Mouse (Mus musculus) CH12.LX (cell line): Measurements from ENCODE around the gene Drd2. TPM values are rescaled to one million over a fixed set of nuclear protein-coding genes. Genes with fewer than 3 reads are reported as not detected.

ENCODE experiments used
- DNase-seq: peaks from one replicate; pipeline ENCODE4 v3.0.0-alpha.2; 2013; ENCODE audit errors: extremely low read depth
- H3K27ac ChIP-seq: 2 replicates; pipeline ENCODE4 v1.5.1; 2012; ENCODE audit warnings: low read depth, mild to moderate bottlenecking, control low read depth, moderate library complexity; ENCODE audit not compliant: insufficient read depth
- H3K27me3 ChIP-seq: replicated peaks from 2 replicates; pipeline ENCODE3; 2012; ENCODE audit warnings: inconsistent platforms
- H3K36me3 ChIP-seq, 2 experiments: replicated peaks in 1 of 2; 2 replicates each; pipeline versions ENCODE3 to v1.6.1; 2012; ENCODE audit warnings: inconsistent platforms in 1 of 2, low read length in 1 of 2, mild to moderate bottlenecking in 1 of 2, mixed read lengths in 1 of 2, moderate library complexity in 1 of 2; ENCODE audit not compliant: control insufficient read depth in 1 of 2, insufficient read depth in 1 of 2
- H3K4me1 ChIP-seq, 2 experiments: 2 replicates each; pipeline ENCODE4 v1.6.1; 2012; ENCODE audit warnings: inconsistent platforms in 1 of 2, moderate library complexity in 1 of 2; ENCODE audit not compliant: insufficient read depth in 2 of 2, control insufficient read depth in 1 of 2
- H3K4me2 ChIP-seq: 2 replicates; pipeline ENCODE4 v1.6.1; 2012; ENCODE audit warnings: low read depth, mild to moderate bottlenecking, control low read depth; ENCODE audit not compliant: poor library complexity, insufficient read depth, severe bottlenecking
- H3K4me3 ChIP-seq, 3 experiments: fragments of 150-350 bp in 1 of 3; sonication (generic) in 1 of 3; replicated peaks in 1 of 3; 2 replicates each; pipeline versions ENCODE3 to v1.5.1; 2011 to 2012; ENCODE audit warnings: low read depth in 2 of 3, low read length in 2 of 3, mild to moderate bottlenecking in 2 of 3, moderate library complexity in 2 of 3, control low read depth in 1 of 3, improper control_type of control experiment in 1 of 3, inconsistent platforms in 1 of 3, mixed read lengths in 1 of 3; ENCODE audit not compliant: poor library complexity in 1 of 3
- H3K79me2 ChIP-seq: replicated peaks from 2 replicates; pipeline ENCODE4 v1.6.1; 2012; ENCODE audit warnings: mild to moderate bottlenecking, moderate library complexity; ENCODE audit not compliant: control insufficient read depth, poor library complexity, insufficient read depth, severe bottlenecking; ENCODE audit errors: extremely low read depth
- H3K9ac ChIP-seq: 2 replicates; pipeline ENCODE4 v1.6.1; 2012; ENCODE audit warnings: low read depth, mild to moderate bottlenecking, control low read depth, moderate library complexity; ENCODE audit not compliant: insufficient read depth
- H3K9me3 ChIP-seq: replicated peaks from 2 replicates; pipeline ENCODE3; 2012; ENCODE audit warnings: low read length, inconsistent platforms, mixed read lengths
- BHLHE40 ChIP-seq: IDR thresholded peaks from 2 replicates; pipeline ENCODE4 v1.6.1; 2011; ENCODE audit warnings: mild to moderate bottlenecking, low read depth, low read length, improper control_type of control experiment
- CHD1 ChIP-seq: IDR thresholded peaks from 2 replicates; pipeline ENCODE4 v1.6.1; 2012; ENCODE audit warnings: low read depth, low read length, improper control_type of control experiment, inconsistent platforms
- CHD2 ChIP-seq: IDR thresholded peaks from 2 replicates; pipeline ENCODE4 v1.6.1; 2011; ENCODE audit warnings: low read length, improper control_type of control experiment
- ELF1 ChIP-seq: IDR thresholded peaks from 2 replicates; pipeline ENCODE4 v1.6.1; 2014; ENCODE audit warnings: low read depth, mild to moderate bottlenecking, inconsistent platforms, low read length, improper control_type of control experiment
- EP300 ChIP-seq: IDR thresholded peaks from 2 replicates; pipeline ENCODE4 v1.6.1; 2011; ENCODE audit warnings: low read length, improper control_type of control experiment
- ETS1 ChIP-seq: conservative IDR thresholded peaks from 2 replicates; pipeline ENCODE4 v1.6.1; 2012; ENCODE audit warnings: low read depth, mild to moderate bottlenecking, inconsistent platforms, low read length, improper control_type of control experiment, moderate library complexity
- GABPA ChIP-seq: IDR thresholded peaks from 2 replicates; pipeline ENCODE4 v1.6.1; 2012; ENCODE audit warnings: low read depth, low read length, improper control_type of control experiment, inconsistent platforms; ENCODE audit not compliant: insufficient replicate concordance
- IRF4 ChIP-seq: IDR thresholded peaks from 2 replicates; pipeline ENCODE4 v1.6.1; 2014; ENCODE audit warnings: low read depth, mild to moderate bottlenecking, inconsistent platforms, low read length, improper control_type of control experiment
- JUN ChIP-seq: IDR thresholded peaks from 2 replicates; pipeline ENCODE4 v1.6.1; 2011; ENCODE audit warnings: low read depth, mild to moderate bottlenecking, low read length, improper control_type of control experiment, moderate library complexity; ENCODE audit not compliant: insufficient read depth
- JUND ChIP-seq: conservative IDR thresholded peaks from 2 replicates; pipeline ENCODE4 v1.6.1; 2011; ENCODE audit warnings: low read depth, low read length, improper control_type of control experiment
- KAT2A ChIP-seq: IDR thresholded peaks from 2 replicates; pipeline ENCODE4 v1.6.1; 2012; ENCODE audit warnings: low read length, improper control_type of control experiment, inconsistent platforms; ENCODE audit not compliant: insufficient replicate concordance
- MAFK ChIP-seq: IDR thresholded peaks from 2 replicates; pipeline ENCODE4 v1.6.1; 2011; ENCODE audit warnings: low read length, improper control_type of control experiment; ENCODE audit not compliant: insufficient replicate concordance
- MAZ ChIP-seq: IDR thresholded peaks from 2 replicates; pipeline ENCODE4 v1.6.1; 2012; ENCODE audit warnings: low read depth, mild to moderate bottlenecking, inconsistent platforms, low read length, improper control_type of control experiment, moderate library complexity
- MEF2A ChIP-seq: IDR thresholded peaks from 2 replicates; pipeline ENCODE4 v1.6.1; 2014; ENCODE audit warnings: low read depth, mild to moderate bottlenecking, inconsistent platforms, low read length, improper control_type of control experiment, borderline replicate concordance
- MXI1 ChIP-seq: IDR thresholded peaks from 2 replicates; pipeline ENCODE4 v1.6.1; 2011; ENCODE audit warnings: mild to moderate bottlenecking, low read depth, low read length, improper control_type of control experiment
- MYC ChIP-seq: IDR thresholded peaks from 2 replicates; pipeline ENCODE4 v1.6.1; 2011; ENCODE audit warnings: low read depth, mild to moderate bottlenecking, improper control_type of control experiment, low read length
- NRF1 ChIP-seq: IDR thresholded peaks from 2 replicates; pipeline ENCODE4 v1.6.1; 2014; ENCODE audit warnings: low read depth, mild to moderate bottlenecking, inconsistent platforms, low read length, improper control_type of control experiment, moderate library complexity
- POLR2A ChIP-seq: IDR thresholded peaks from 2 replicates; pipeline ENCODE4 v1.6.1; 2011; ENCODE audit warnings: low read depth, mild to moderate bottlenecking, improper control_type of control experiment, low read length
- POLR2AphosphoS2 ChIP-seq: IDR thresholded peaks from 2 replicates; pipeline ENCODE4 v1.6.1; 2011; ENCODE audit warnings: low read depth, low read length, improper control_type of control experiment
- RAD21 ChIP-seq: IDR thresholded peaks from 2 replicates; pipeline ENCODE4 v1.6.1; 2011; ENCODE audit warnings: low read depth, mild to moderate bottlenecking, low read length, improper control_type of control experiment, moderate library complexity
- TBP ChIP-seq: conservative IDR thresholded peaks from 2 replicates; pipeline ENCODE4 v1.6.1; 2011; ENCODE audit warnings: low read depth, low read length, improper control_type of control experiment
- TCF12 ChIP-seq: IDR thresholded peaks from 2 replicates; pipeline ENCODE4 v1.6.1; 2014; ENCODE audit warnings: low read depth, mild to moderate bottlenecking, inconsistent platforms, low read length, improper control_type of control experiment
- UBTF ChIP-seq: IDR thresholded peaks from 2 replicates; pipeline ENCODE4 v1.6.1; 2012; ENCODE audit warnings: low read depth, mild to moderate bottlenecking, inconsistent platforms, low read length, improper control_type of control experiment, moderate library complexity
- USF1 ChIP-seq: IDR thresholded peaks from 2 replicates; pipeline ENCODE4 v1.6.1; 2014; ENCODE audit warnings: low read depth, mild to moderate bottlenecking, inconsistent platforms, low read length, improper control_type of control experiment
- USF2 ChIP-seq: conservative IDR thresholded peaks from 2 replicates; pipeline ENCODE4 v1.6.1; 2011; ENCODE audit warnings: low read depth, low read length, improper control_type of control experiment
- ZKSCAN1 ChIP-seq: IDR thresholded peaks from 2 replicates; pipeline ENCODE4 v1.6.1; 2012; ENCODE audit warnings: low read depth, inconsistent platforms, low read length, improper control_type of control experiment, borderline replicate concordance
- ZMIZ1 ChIP-seq: IDR thresholded peaks from 2 replicates; pipeline ENCODE4 v1.6.1; 2012; ENCODE audit warnings: low read depth, mild to moderate bottlenecking, inconsistent platforms, low read length, improper control_type of control experiment
- dilution Hi-C: fragments of 300-500 bp; cut with MboI; formaldehyde crosslinking; loops from 2 replicates; pipeline ENCODE4 v1.14.3; 2020; ENCODE audit warnings: low sequenced_read_pairs; ENCODE audit not compliant: extremely low pct_unique_long_range_greater_than_20kb, extremely low pct_ligation_motif_present
- in situ Hi-C: fragments of 300-500 bp; cut with MboI; formaldehyde crosslinking; loops from 3 replicates; pipeline ENCODE4 v1.14.3; 2019; ENCODE audit warnings: low sequenced_read_pairs, low pct_ligation_motif_present, low pct_unique_long_range_greater_than_20kb, mixed read lengths
- polyA plus RNA-seq: library from polyadenylated mRNA; unstranded; fragments of >175 nt; gene quantifications from 2 replicates; pipeline ENCODE4 v1.2.1, GENCODE M21; 2012; ENCODE audit warnings: low read depth; ENCODE audit not compliant: insufficient read length
- total RNA-seq, 2 experiments: library from RNA; depleted of rRNA; stranded (reverse); fragments of 300-350 nt in 1 of 2; fragments of >200 nt in 1 of 2; gene quantifications; 2 replicates each; pipeline ENCODE4 v1.2.3; 2012 to 2014

Drd2 gene
- total and polyA plus RNA-seq, 3 experiments = not detected

DNA sequence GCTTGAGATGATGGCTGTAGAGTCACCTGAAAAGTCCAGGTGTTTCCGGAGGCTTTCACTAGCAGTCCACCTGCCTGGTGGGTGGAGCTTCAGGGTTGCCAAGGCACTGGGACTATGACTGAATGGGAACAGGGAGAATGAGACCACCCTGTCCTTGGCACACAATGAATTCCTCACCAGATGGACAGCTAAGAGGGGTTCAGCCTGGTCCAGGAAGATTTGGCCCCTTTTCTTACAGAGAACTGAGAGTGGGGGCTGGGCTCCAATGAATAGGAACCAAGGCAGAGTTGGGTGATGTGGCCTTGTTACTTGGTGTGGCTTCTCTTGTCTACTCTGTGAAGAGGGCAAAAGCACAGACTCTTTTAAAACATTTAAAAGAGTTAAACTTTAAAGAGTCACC is 112.0 kb downstream of the Drd2 start:
- H3K9me3 ChIP-seq = peaks cover 6% of the 10 kb centered on the region
- no peak for DNase-seq
- no peak for TF ChIP-seq NRF1
- TF ChIP-seq KAT2A = no peak
- TF ChIP-seq EP300 = no peak
- no peak for TF ChIP-seq MAZ
- TF ChIP-seq TBP = no peak
- no peak for TF ChIP-seq RAD21
- TF ChIP-seq JUN = no peak
- no peak for TF ChIP-seq USF1
- no peak for TF ChIP-seq ZMIZ1
- no peak for TF ChIP-seq ZKSCAN1
- no peak for TF ChIP-seq MXI1
- TF ChIP-seq IRF4 = no peak
- no peak for TF ChIP-seq BHLHE40
- TF ChIP-seq POLR2AphosphoS2 = no peak
- no peak for TF ChIP-seq USF2
- no peak for TF ChIP-seq UBTF
- H3K36me3 ChIP-seq = no peaks in the 10 kb centered on the region
- no peaks in the 10 kb centered on the region for H3K79me2 ChIP-seq
- no peak overlapping the region for H3K4me2 ChIP-seq
- H3K27me3 ChIP-seq = no peaks in the 10 kb centered on the region
- dilution Hi-C loops (no loop called here), in situ Hi-C loops (no loop called here)
- no peaks in the 10 kb centered on the region for H3K4me1 ChIP-seq
- no peak overlapping the region for H3K4me3 ChIP-seq
- H3K27ac ChIP-seq = no peak overlapping the region
- H3K9ac ChIP-seq = no peak overlapping the region

DNA sequence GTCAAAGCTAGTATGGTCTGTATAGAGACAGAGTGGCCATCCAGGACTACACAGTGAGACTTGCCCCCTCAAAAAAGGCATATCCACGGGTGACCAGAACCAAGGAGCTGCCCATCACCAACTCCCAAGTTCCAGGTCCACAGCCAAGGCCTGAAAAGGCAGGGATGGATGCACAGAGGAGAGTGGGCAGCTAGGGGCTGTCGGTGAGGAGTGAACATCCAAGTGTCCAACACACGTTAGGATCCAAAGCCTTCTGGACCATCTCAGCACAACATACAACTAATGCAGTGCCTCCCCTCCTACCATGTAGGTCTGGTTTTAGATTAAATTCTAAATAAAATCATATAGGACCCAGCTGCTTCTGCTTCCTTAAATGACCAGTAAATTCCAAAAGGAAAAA is 115.7 kb downstream of the Drd2 start:
- no peak overlapping the region for H3K4me3 ChIP-seq
- TF ChIP-seq ELF1 = no peak
- TF ChIP-seq MYC = no peak
- no peak for TF ChIP-seq KAT2A
- TF ChIP-seq POLR2A = no peak
- no peak for TF ChIP-seq GABPA
- TF ChIP-seq CHD2 = no peak
- TF ChIP-seq MAZ = no peak
- no peak for TF ChIP-seq ETS1
- TF ChIP-seq MEF2A = no peak
- no peak for TF ChIP-seq JUND
- no peak for TF ChIP-seq UBTF
- TF ChIP-seq MXI1 = no peak
- TF ChIP-seq USF2 = no peak
- TF ChIP-seq CHD1 = no peak
- no peak for TF ChIP-seq MAFK
- no peak for TF ChIP-seq ZMIZ1
- TF ChIP-seq TBP = no peak
- TF ChIP-seq TCF12 = no peak
- TF ChIP-seq JUN = no peak
- DNase-seq = no peak
- no peaks in the 10 kb centered on the region for H3K79me2 ChIP-seq
- in situ Hi-C loops (no loop called here), dilution Hi-C loops (no loop called here)
- H3K27me3 ChIP-seq = no peaks in the 10 kb centered on the region
- no peaks in the 10 kb centered on the region for H3K36me3 ChIP-seq
- H3K27ac ChIP-seq = no peak overlapping the region
- H3K4me1 ChIP-seq = no peaks in the 10 kb centered on the region
- peaks cover 6% of the 10 kb centered on the region for H3K9me3 ChIP-seq
- H3K9ac ChIP-seq = no peak overlapping the region
- no peak overlapping the region for H3K4me2 ChIP-seq
